Mouse (Mus musculus): Measurements from ENCODE around the gene Trim11.
A peak's percentile ranks its signal among the peaks of the same experiment; 100 is the strongest.

The Trim11 gene

GRCm38 (mm10) chr11:58957226-58957914 lies 20.5 kb upstream of the Trim11 start:
- DNase-seq: peak; percentile 64

- no peak for DNase-seq
Measured at GRCm38 (mm10) chr11:58958536-58958935, 19.4 kb upstream of the Trim11 start.

- no peak for DNase-seq
Measured at GRCm38 (mm10) chr11:58959186-58959825, 18.6 kb upstream of the Trim11 start.

- DNase-seq: peak; percentile 94
Measured at GRCm38 (mm10) chr11:58959921-58960465, 17.9 kb upstream of the Trim11 start.

- DNase-seq: peak; percentile 61
Measured at GRCm38 (mm10) chr11:58961364-58962177, 16.3 kb upstream of the Trim11 start.

GRCm38 (mm10) chr11:58963543-58963942 lies 14.3 kb upstream of the Trim11 start:
- no peak for DNase-seq

GRCm38 (mm10) chr11:58964216-58964615 lies 13.7 kb upstream of the Trim11 start:
- no peak for DNase-seq

GRCm38 (mm10) chr11:58965001-58965760 lies 12.7 kb upstream of the Trim11 start:
- peak; percentile 19 for DNase-seq

- DNase-seq: no peak
Measured at GRCm38 (mm10) chr11:58967346-58967745, 10.5 kb upstream of the Trim11 start.

- peak; percentile 18 for DNase-seq
Measured at GRCm38 (mm10) chr11:58968551-58968950, 9.3 kb upstream of the Trim11 start.

GRCm38 (mm10) chr11:58969027-58969426 lies 8.9 kb upstream of the Trim11 start:
- DNase-seq: no peak

- DNase-seq: no peak
Measured at GRCm38 (mm10) chr11:58969659-58970058, 8.2 kb upstream of the Trim11 start.

GRCm38 (mm10) chr11:58970831-58971530 lies 6.9 kb upstream of the Trim11 start:
- DNase-seq: peak; percentile 8

- DNase-seq: no peak
Measured at GRCm38 (mm10) chr11:58971796-58972195, 6.1 kb upstream of the Trim11 start.

- no peak for DNase-seq
Measured at GRCm38 (mm10) chr11:58974414-58974813, 3.5 kb upstream of the Trim11 start.

- DNase-seq: no peak
Measured at GRCm38 (mm10) chr11:58977150-58977549, 743 bp upstream of the Trim11 start.

GRCm38 (mm10) chr11:58977607-58978026 lies 276 bp upstream of the Trim11 start:
- no peak for DNase-seq

- DNase-seq: no peak
Measured at GRCm38 (mm10) chr11:58978706-58979030, 775 bp downstream of the Trim11 start.

- DNase-seq: no peak
Measured at GRCm38 (mm10) chr11:58979183-58979582, 1.3 kb downstream of the Trim11 start.

GRCm38 (mm10) chr11:58979661-58980060 lies 1.8 kb downstream of the Trim11 start:
- no peak for DNase-seq

GRCm38 (mm10) chr11:58980381-58980990 lies 2.6 kb downstream of the Trim11 start:
- DNase-seq: no peak

Data from cerebellum, adult 11-12 months (tissue).